Mouse (Mus musculus) right cerebral cortex, postnatal 10 days (tissue): ENCODE results near the gene Plekho1.

Source experiments
- DNase-seq, 2 experiments: peaks; one replicate each; pipeline ENCODE4 v3.0.0; 2021; ENCODE audit warnings: low spot score in 2 of 2

Plekho1 gene

DNA sequence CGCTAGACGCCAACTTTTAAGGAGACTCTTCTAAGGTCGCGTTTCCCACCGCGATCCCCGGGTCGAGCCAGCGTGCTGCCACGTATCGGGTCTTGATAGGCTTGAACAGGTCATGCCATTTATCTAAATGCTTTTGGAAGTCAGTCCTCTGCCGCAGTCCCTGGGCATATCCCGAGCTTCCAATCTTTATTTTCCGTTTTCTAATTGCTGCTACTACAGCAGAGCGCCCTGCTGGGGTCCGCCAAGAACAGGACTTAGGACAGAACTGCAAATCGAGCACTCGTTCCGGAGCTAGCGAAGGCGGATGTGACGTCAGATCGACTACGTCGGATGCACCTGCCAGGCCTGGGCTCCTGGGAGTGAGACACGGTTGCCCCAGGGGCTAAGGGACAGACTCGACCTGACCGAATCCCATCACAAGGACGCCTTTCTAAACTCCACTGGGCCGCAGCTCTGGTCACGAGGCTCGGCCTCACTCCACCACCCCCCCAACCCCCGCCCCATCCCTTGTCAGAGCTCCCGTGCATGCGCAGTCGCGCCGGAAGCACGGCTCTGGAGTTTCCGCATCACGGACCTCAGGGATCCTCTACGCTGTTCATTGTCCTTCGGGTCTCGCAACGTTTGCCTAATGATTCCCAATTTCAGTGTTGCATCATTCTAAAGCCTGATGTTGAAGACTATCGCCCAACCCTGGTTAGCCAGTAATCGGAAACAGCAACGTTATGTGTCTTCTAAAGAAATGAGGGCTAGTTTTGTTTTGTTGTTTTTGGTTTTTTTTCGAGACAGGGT lies 44.8 kb downstream of the Plekho1 start:
- DNase-seq, result peak; percentile 90 to 94

DNA sequence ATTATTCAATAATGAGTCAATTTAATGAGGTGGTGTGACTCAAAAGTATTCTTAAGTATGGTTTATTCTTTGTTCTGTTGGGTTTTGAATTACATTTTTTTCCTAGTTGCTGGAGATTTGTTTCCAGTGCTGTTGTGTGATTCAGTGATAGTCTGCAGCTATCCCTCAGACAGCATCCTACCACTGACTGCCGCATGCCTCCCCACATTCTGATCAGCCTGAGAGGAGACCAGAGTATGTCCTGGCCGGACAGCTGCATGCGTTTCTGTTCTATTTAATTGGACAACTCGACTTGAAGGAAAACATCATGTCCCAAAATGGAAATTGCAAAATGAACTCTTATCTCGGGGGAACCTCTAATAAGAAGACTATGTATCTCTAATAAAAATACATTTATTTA lies 47.5 kb downstream of the Plekho1 start:
- no peak for DNase-seq

DNA sequence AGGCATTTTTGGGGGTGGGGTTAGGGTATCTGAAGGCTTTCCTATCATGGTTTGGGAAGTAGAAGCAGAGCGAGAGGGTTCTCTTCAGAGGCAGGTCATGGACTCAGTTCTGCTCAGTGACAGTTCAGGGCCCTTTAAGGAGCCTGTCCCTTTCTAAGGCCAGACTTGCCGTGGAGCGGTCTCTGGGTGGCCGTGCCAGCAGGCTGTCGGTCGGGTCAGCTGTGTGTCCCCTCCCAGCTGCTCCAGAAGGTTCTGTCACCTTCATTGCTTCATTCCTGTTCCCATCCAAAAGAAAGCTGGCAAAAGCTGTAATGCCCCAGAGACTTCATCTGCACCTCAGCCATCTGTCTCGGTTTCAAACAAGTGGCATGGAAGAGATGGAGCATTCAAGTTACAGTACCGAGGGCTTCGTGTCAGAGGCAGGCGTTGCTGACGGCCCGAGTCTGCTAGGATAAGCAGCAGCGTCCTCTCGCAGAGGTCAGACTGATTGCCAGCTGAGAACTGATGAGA lies 50.0 kb downstream of the Plekho1 start:
- no peak for DNase-seq

DNA sequence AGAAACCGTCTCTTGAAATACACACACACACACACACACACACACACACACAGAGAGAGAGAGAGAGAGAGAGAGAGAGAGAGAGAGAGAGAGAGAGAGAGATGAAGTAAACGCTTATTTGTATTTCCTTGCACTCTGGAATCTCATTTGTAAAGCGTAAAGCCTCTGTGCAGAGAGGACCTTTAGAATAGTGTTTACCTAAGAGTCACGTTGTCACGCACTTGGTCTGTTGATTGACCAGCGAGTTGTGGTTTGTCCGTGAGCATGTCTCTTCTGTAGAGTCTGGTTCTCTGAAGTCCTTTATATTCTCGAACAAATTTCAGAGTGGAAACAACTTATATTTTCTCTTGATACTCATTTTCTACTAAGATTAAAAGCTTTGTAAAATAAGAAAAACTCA lies 51.1 kb downstream of the Plekho1 start:
- no peak for DNase-seq

DNA sequence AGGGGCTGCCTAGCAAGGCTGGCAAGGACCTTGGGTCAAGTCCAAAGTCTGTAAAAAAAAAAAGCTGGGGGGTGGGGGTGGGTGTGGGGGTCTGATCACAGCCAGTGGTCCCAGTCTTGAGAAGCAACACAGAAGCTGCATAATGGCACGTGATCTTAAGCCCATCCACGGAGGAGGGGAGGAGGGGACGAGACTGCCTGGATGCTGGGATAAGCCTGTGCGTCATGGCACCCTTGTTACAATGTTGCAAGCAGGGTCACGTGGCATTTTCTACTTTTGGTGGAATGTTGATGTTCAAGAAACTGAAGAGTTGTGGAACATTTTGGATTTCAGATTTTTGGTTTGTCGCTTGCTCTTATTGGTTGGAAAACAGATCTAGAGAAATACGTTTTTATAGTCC lies 52.6 kb downstream of the Plekho1 start:
- no peak for DNase-seq

DNA sequence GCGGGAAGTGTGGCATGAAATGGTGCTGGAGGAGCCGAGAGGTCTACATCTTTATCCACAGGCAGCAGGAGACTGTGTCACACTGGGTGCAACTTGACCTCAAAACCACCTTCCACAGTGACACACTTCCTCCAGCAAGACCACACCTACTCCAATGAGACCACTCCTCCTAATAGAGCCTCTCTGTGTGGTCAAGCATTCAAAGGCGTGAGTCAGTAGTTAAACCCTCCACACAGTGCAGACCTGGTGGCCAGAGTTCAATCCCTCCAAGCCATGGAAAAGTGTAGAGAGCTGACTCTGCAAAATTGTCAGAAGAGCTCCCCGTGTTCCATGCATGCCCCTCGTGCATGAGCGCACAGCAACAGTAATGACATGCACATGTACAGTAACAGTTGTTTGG lies 53.1 kb downstream of the Plekho1 start:
- DNase-seq, result no peak

DNA sequence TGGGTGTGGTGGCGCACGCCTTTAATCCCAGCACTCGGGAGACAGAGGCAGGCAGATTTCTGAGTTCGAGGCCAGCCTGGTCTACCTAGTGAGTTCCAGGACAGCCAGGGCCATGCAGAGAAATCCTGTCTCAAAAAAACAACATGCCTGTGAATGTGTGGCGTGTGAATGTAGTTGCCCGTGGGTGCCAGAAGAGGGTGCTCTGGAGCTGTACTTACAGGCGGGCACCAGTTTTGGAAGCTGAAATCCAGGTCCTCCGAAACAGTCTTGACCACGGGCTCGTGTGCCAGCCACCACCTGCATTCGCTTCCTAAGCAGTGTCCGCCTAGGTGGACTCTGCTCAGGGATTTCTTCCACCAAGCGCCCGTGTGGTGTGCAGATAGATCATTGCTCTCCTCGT lies 57.0 kb downstream of the Plekho1 start:
- DNase-seq, result no peak
